In the genomic region with DNA sequence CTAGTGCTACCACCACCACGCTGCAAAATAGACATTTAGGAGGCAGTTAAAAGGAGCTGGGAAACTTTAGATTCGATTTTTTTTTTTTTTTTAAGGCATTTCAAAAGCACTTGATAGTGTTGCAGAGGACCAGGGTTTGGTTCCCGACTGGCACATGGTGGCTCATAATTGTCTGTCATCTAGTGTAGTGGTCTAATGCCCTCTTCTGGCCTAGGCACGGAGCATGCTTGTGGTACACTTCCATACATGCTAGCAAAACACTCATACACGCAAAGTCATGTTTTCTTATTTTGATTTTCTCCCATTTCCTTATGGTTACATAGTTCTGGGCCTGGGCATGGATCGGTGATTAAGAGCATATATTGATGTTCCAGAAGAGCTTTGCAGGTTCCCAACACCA, we compare ENCODE assay signal across 1 mouse cellular context.
TF ChIP-seq lines count a peak whose summit lies in the region.

No protein-coding gene starts in this region.

TF ChIP-seq in CH12.LX, 34 proteins besides CTCF, POLR2A, EP300 and RAD21 (continued from another document):
- peak; percentile 10; the same call in 1 of the 2 replicates for TF ChIP-seq SMC3 (IDR thresholded peaks at IDR 0.05; ENCODE audit: low read depth, low read length)
